Mouse (Mus musculus) limb, embryonic 11.5 days (tissue): ENCODE data around the gene Mad1l1. TPM values are rescaled to one million over a fixed set of nuclear protein-coding genes. Genes with fewer than 3 reads are reported as not detected.

Experiments
- ATAC-seq: fragments of 200-750 bp; cut with Nextera tagmentation; 2 replicates; pipeline ENCODE4 v1.8.0; 2017; ENCODE audit warnings: low read depth; ENCODE audit not compliant: insufficient number of reproducible peaks, low FRiP score, low TSS enrichment
- DNase-seq: peaks from one replicate; pipeline ENCODE4 v3.0.0-alpha.2; 2015; ENCODE audit warnings: low spot score
- H3K27ac ChIP-seq: fragments of 300-500 bp; sonication (generic); replicated peaks from 2 replicates; pipeline ENCODE4 v1.5.1; 2014; ENCODE audit warnings: low read depth, mild to moderate bottlenecking, low read length
- H3K27me3 ChIP-seq: fragments of 300-500 bp; sonication (generic); 2 replicates; pipeline ENCODE4 v1.6.1; 2014; ENCODE audit warnings: mild to moderate bottlenecking, low read length, mixed read lengths; ENCODE audit not compliant: control insufficient read depth, insufficient read depth
- H3K36me3 ChIP-seq: fragments of 300-500 bp; sonication (generic); 2 replicates; pipeline ENCODE4 v1.6.1; 2014; ENCODE audit warnings: mild to moderate bottlenecking, low read length, moderate library complexity, mixed read lengths; ENCODE audit not compliant: control insufficient read depth, insufficient read depth
- H3K4me1 ChIP-seq: fragments of 300-500 bp; sonication (generic); 2 replicates; pipeline ENCODE4 v1.6.1; 2014; ENCODE audit warnings: low read length, mixed read lengths; ENCODE audit not compliant: control insufficient read depth, insufficient read depth
- H3K4me2 ChIP-seq: fragments of 300-500 bp; sonication (generic); 2 replicates; pipeline ENCODE4 v1.6.1; 2014; ENCODE audit warnings: low read depth, mild to moderate bottlenecking, moderate library complexity; ENCODE audit not compliant: severe bottlenecking
- H3K4me3 ChIP-seq: fragments of 300-500 bp; sonication (generic); 2 replicates; pipeline ENCODE4 v1.5.1; 2014; ENCODE audit warnings: low read depth, low read length
- H3K9ac ChIP-seq: fragments of 300-500 bp; sonication (generic); 2 replicates; pipeline ENCODE4 v1.6.1; 2014; ENCODE audit warnings: mild to moderate bottlenecking, low read length
- H3K9me3 ChIP-seq: fragments of 300-500 bp; sonication (generic); 2 replicates; pipeline ENCODE4 v1.6.1; 2016; ENCODE audit warnings: low read length; ENCODE audit not compliant: control insufficient read depth
- WGBS: fragments of 180-500 bp; shearing (Covaris S2); extraction: QIAGEN DNeasy Blood & Tissue Kit; methylation state at CpG from one replicate; pipeline ENCODE4 v1.1.7; 2014; 5-methylcytosine and 5-hydroxymethylcytosine counted together
- polyA plus RNA-seq: library from polyadenylated mRNA; unstranded; fragments of >200 nt; fragmentation: Nextera tagmentation; extraction: Ambion mirVana; gene quantifications from 2 replicates; pipeline ENCODE4 v1.2.1, GENCODE M21; 2014

Gene Mad1l1
- polyA plus RNA-seq, 1 experiment from 2014 or later, result 51.5 TPM

GRCm38 (mm10) chr5:140068506-140068905 lies 252.8 kb downstream of the Mad1l1 start:
- Histone ChIP-seq H3K4me1 (peaks cover 20% of the 10 kb centered on the region), H3K4me2 (no peak overlapping the region), H3K9ac (no peak overlapping the region), H3K27me3 (no peaks in the 10 kb centered on the region), H3K9me3 (no peaks in the 10 kb centered on the region), H3K27ac (no peak overlapping the region), H3K4me3 (no peak overlapping the region), H3K36me3 (peaks cover 3% of the 10 kb centered on the region; the same call in 1 of the 2 replicates)
- DNase-seq, result no peak
- 84% methylated on average over 5 of the region's 5 CpGs for WGBS
- ATAC-seq, result no peak

DNA sequence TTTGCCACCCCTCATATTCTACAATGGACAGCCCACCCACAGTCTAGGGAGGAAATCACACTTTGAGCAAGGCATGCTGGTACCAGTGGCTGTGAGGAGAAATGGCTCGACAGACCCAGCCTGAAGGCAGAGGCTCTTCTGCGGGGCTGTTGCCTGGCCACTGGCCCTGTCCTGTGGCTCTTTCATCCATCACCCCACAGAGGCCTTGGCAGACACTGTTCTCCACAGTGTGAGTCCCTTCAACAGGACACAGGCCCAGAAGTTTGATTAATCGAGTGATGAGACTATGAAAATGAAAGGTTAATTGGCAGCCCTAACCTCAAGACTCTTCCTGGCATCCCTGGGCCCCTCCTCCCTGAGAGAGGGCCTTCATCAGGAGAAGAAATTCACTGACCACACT lies 253.3 kb downstream of the Mad1l1 start:
- Histone ChIP-seq H3K4me3 (no peak overlapping the region), H3K9ac (no peak overlapping the region), H3K4me2 (no peak overlapping the region), H3K27me3 (no peaks in the 10 kb centered on the region), H3K27ac (no peak overlapping the region), H3K4me1 (peaks cover 20% of the 10 kb centered on the region), H3K36me3 (peaks cover 3% of the 10 kb centered on the region; the same call in 1 of the 2 replicates), H3K9me3 (no peaks in the 10 kb centered on the region)
- ATAC-seq, result no peak
- no peak for DNase-seq
- 45% methylated on average over 3 of the region's 3 CpGs for WGBS

GRCm38 (mm10) chr5:140066769-140067168 lies 254.6 kb downstream of the Mad1l1 start:
- 28% methylated on average over 8 of the region's 8 CpGs for WGBS
- H3K4me1 ChIP-seq, result peaks cover 20% of the 10 kb centered on the region
- ATAC-seq (no peak), DNase-seq (no peak)
- no peaks in the 10 kb centered on the region; the same call in 1 of the 2 replicates for H3K36me3 ChIP-seq
- no peaks in the 10 kb centered on the region for H3K27me3 ChIP-seq
- H3K4me2 ChIP-seq, result no peak overlapping the region
- H3K4me3 ChIP-seq, result no peak overlapping the region
- H3K9ac ChIP-seq, result no peak overlapping the region
- no peaks in the 10 kb centered on the region for H3K9me3 ChIP-seq
- no peak overlapping the region for H3K27ac ChIP-seq

DNA sequence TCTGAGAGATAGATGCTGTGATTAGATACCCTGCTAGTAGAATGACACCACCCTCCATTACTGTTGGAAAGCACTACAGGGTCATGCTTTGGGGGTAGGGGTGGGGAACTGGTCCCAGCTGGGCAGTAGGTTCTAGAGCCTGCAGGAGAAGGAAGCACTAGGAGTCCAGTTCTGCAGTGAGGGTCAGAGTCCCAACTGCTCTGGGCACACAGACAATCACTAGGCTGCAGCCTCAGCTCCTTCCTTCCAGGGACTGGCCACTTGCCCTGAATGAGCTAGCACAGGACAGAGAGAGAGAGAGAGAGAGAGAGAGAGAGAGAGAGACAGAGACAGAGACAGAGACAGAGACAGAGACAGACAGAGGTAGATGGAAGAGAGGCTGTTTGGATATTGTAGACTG lies 255.1 kb downstream of the Mad1l1 start:
- DNase-seq, result no peak
- no peak for ATAC-seq
- Histone ChIP-seq H3K36me3 (no peaks in the 10 kb centered on the region; the same call in 1 of the 2 replicates), H3K9me3 (no peaks in the 10 kb centered on the region), H3K4me3 (no peak overlapping the region), H3K27me3 (no peaks in the 10 kb centered on the region), H3K9ac (no peak overlapping the region), H3K4me2 (no peak overlapping the region), H3K27ac (no peak overlapping the region), H3K4me1 (peaks cover 22% of the 10 kb centered on the region)

GRCm38 (mm10) chr5:140065281-140065945 lies 255.9 kb downstream of the Mad1l1 start:
- Histone ChIP-seq H3K9me3 (no peaks in the 10 kb centered on the region), H3K4me3 (no peak overlapping the region), H3K4me1 (peaks cover 23% of the 10 kb centered on the region), H3K36me3 (no peaks in the 10 kb centered on the region; the same call in 1 of the 2 replicates), H3K4me2 (no peak overlapping the region), H3K9ac (no peak overlapping the region), H3K27ac (no peak overlapping the region), H3K27me3 (no peaks in the 10 kb centered on the region)
- ATAC-seq (no peak), DNase-seq (no peak)
- 93% methylated on average over 11 of the region's 11 CpGs for WGBS

GRCm38 (mm10) chr5:140064521-140064920 lies 256.8 kb downstream of the Mad1l1 start:
- DNase-seq (no peak), ATAC-seq (no peak)
- Histone ChIP-seq H3K4me3 (no peak overlapping the region), H3K4me1 (peaks cover 23% of the 10 kb centered on the region), H3K9ac (no peak overlapping the region), H3K27ac (no peak overlapping the region), H3K4me2 (no peak overlapping the region), H3K36me3 (no peaks in the 10 kb centered on the region; the same call in 1 of the 2 replicates), H3K9me3 (no peaks in the 10 kb centered on the region), H3K27me3 (no peaks in the 10 kb centered on the region)
- WGBS, result 91% methylated on average over 4 of the region's 4 CpGs

DNA sequence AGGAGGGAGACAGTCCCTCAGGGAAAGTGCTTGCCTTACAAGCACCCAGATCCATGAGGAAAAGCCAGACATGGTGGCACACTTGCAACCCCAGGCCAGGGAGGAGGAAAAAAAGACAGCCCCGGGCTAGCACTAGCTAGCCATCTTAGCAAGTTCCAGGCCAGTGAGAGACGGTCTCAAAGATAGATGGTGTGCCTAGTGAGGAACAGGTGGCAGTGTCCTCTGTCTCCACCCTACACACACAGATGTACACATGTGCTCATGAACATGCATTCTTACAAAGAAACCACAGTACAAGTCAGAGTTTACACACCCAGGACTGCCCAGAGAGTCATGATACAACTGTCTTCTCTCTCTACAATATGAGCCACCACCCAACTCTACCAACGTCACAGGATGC lies 258.5 kb downstream of the Mad1l1 start:
- Histone ChIP-seq H3K27ac (no peak overlapping the region), H3K9me3 (no peaks in the 10 kb centered on the region), H3K4me1 (peaks cover 18% of the 10 kb centered on the region), H3K4me2 (no peak overlapping the region), H3K4me3 (no peak overlapping the region), H3K9ac (no peak overlapping the region), H3K27me3 (no peaks in the 10 kb centered on the region), H3K36me3 (no peaks in the 10 kb centered on the region; the same call in 1 of the 2 replicates)
- ATAC-seq (no peak), DNase-seq (no peak)
- 86% methylated on average over 3 of the region's 3 CpGs for WGBS

DNA sequence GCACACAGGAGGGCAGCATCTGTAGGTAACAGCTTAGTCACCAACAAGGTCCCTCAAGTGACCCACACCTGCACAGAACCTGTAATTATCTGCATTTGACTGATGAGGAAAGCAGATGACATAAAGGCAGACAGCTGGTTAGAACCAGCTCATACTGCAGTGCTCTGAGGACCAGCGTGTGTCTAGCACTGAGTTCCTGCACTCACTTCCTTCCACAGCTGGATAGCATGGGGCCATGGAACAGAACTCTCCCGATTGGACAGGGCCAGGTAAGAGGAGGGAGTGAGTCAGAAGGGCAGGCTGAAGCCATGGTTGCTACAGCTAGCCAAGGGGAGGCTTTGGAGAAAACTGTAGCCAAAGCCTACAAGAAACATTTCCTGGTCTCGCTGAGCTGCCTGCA lies 259.0 kb downstream of the Mad1l1 start:
- H3K4me3 ChIP-seq, result no peak overlapping the region
- no peaks in the 10 kb centered on the region for H3K9me3 ChIP-seq
- H3K4me1 ChIP-seq, result peaks cover 13% of the 10 kb centered on the region
- no peaks in the 10 kb centered on the region; the same call in 1 of the 2 replicates for H3K36me3 ChIP-seq
- no peak for ATAC-seq
- WGBS, result 68% methylated on average over 3 of the region's 3 CpGs
- no peak overlapping the region for H3K27ac ChIP-seq
- no peak for DNase-seq
- H3K9ac ChIP-seq, result no peak overlapping the region
- H3K4me2 ChIP-seq, result no peak overlapping the region
- H3K27me3 ChIP-seq, result no peaks in the 10 kb centered on the region
